Mouse (Mus musculus): ENCODE data around the gene Olfr61. TPM values are rescaled to one million over a fixed set of nuclear protein-coding genes. Genes with fewer than 3 reads are reported as not detected.

Gene Olfr61
- polyA plus RNA-seq, 1 experiment from 2014 or later, result not detected

Other genes starting within 250 kb of the Olfr61 start
- gene Olfr531, start 226.1 kb upstream of the Olfr61 start, polyA plus RNA-seq (2014; fragmentation: Nextera tagmentation; extraction: Ambion mirVana), result not detected in 2 replicates
- not detected in 2 replicates for gene Olfr532, start 207.3 kb upstream of the Olfr61 start, polyA plus RNA-seq (2014; fragmentation: Nextera tagmentation; extraction: Ambion mirVana)
- gene Olfr533, start 165.6 kb upstream of the Olfr61 start, polyA plus RNA-seq (2014; fragmentation: Nextera tagmentation; extraction: Ambion mirVana), result not detected in 2 replicates
- gene Olfr535, start 144.8 kb upstream of the Olfr61 start, polyA plus RNA-seq (2014; fragmentation: Nextera tagmentation; extraction: Ambion mirVana), result not detected in 2 replicates
- gene Olfr536, start 121.6 kb upstream of the Olfr61 start, polyA plus RNA-seq (2014; fragmentation: Nextera tagmentation; extraction: Ambion mirVana), result not detected in 2 replicates
- gene Olfr538, start 61.1 kb upstream of the Olfr61 start, polyA plus RNA-seq (2014; fragmentation: Nextera tagmentation; extraction: Ambion mirVana), result not detected in 2 replicates
- not detected in 2 replicates for gene Olfr46, start 27.7 kb upstream of the Olfr61 start, polyA plus RNA-seq (2014; fragmentation: Nextera tagmentation; extraction: Ambion mirVana)
- not detected in 2 replicates for gene Olfr53, start 17.5 kb downstream of the Olfr61 start, polyA plus RNA-seq (2014; fragmentation: Nextera tagmentation; extraction: Ambion mirVana)
- not detected in 2 replicates for gene Olfr539, start 31.0 kb downstream of the Olfr61 start, polyA plus RNA-seq (2014; fragmentation: Nextera tagmentation; extraction: Ambion mirVana)
- not detected in 2 replicates for gene Olfr45, start 53.0 kb downstream of the Olfr61 start, polyA plus RNA-seq (2014; fragmentation: Nextera tagmentation; extraction: Ambion mirVana)
- gene Olfr541, start 68.3 kb downstream of the Olfr61 start, polyA plus RNA-seq (2014; fragmentation: Nextera tagmentation; extraction: Ambion mirVana), result not detected in 2 replicates
- gene Cyp2e1, start 134.8 kb downstream of the Olfr61 start, polyA plus RNA-seq (2014; fragmentation: Nextera tagmentation; extraction: Ambion mirVana), result not detected in 2 replicates
- 0.25 and 0.70 TPM in 2 replicates for gene Syce1, start 158.9 kb downstream of the Olfr61 start, polyA plus RNA-seq (2014; fragmentation: Nextera tagmentation; extraction: Ambion mirVana)
- 0.93 and 1.0 TPM in 2 replicates for gene Zfp941, start 193.2 kb downstream of the Olfr61 start, polyA plus RNA-seq (2014; fragmentation: Nextera tagmentation; extraction: Ambion mirVana)
- not detected in 2 replicates for gene Urah, start 206.0 kb downstream of the Olfr61 start, polyA plus RNA-seq (2014; fragmentation: Nextera tagmentation; extraction: Ambion mirVana)
- not detected in 2 replicates for gene Scgb1c1, start 216.6 kb downstream of the Olfr61 start, polyA plus RNA-seq (2014; fragmentation: Nextera tagmentation; extraction: Ambion mirVana)
- gene Odf3, start 218.8 kb downstream of the Olfr61 start, polyA plus RNA-seq (2014; fragmentation: Nextera tagmentation; extraction: Ambion mirVana), result not detected in 2 replicates
- not detected in 2 replicates for gene Gm45785, start 227.4 kb downstream of the Olfr61 start, polyA plus RNA-seq (2014; fragmentation: Nextera tagmentation; extraction: Ambion mirVana)
- 38.9 and 47.8 TPM in 2 replicates for gene Ric8a, start 228.0 kb downstream of the Olfr61 start, polyA plus RNA-seq (2014; fragmentation: Nextera tagmentation; extraction: Ambion mirVana)
- 29.4 and 30.8 TPM in 2 replicates for gene Bet1l, start 228.6 kb downstream of the Olfr61 start, polyA plus RNA-seq (2014; fragmentation: Nextera tagmentation; extraction: Ambion mirVana)